Mouse (Mus musculus) stomach, embryonic 14.5 days (tissue): Measurements from ENCODE around the gene Dapk3. TPM values are rescaled to one million over a fixed set of nuclear protein-coding genes. Genes with fewer than 3 reads are reported as not detected.
"Not testable (repeated sequence)": the region's sequence is repeated elsewhere in the genome, so short reads cannot be mapped to it uniquely, and the experiment has no call there.

Experiments used
- ATAC-seq: fragments of 200-750 bp; cut with Nextera tagmentation; 2 replicates; pipeline ENCODE4 v1.8.0; 2017; ENCODE audit warnings: low read depth, moderate TSS enrichment; ENCODE audit not compliant: insufficient number of reproducible peaks, insufficient read depth, low FRiP score
- H3K27ac ChIP-seq: fragments of 300-500 bp; sonication (generic); 2 replicates; pipeline ENCODE4 v1.5.1; 2014; ENCODE audit warnings: mild to moderate bottlenecking, low read length, moderate library complexity, mixed read lengths
- H3K27me3 ChIP-seq: fragments of 300-500 bp; sonication (generic); 2 replicates; pipeline ENCODE4 v1.6.1; 2014; ENCODE audit warnings: low read length, control low read depth, mixed read lengths; ENCODE audit not compliant: control insufficient read depth, insufficient read depth
- H3K36me3 ChIP-seq: fragments of 300-500 bp; sonication (generic); 2 replicates; pipeline ENCODE4 v1.6.1; 2014; ENCODE audit warnings: mild to moderate bottlenecking, control low read depth, low read length, moderate library complexity, mixed read lengths; ENCODE audit not compliant: control insufficient read depth, insufficient read depth
- H3K4me1 ChIP-seq: fragments of 300-500 bp; sonication (generic); 2 replicates; pipeline ENCODE4 v1.6.1; 2014; ENCODE audit warnings: low read length, control low read depth, mixed read lengths; ENCODE audit not compliant: control insufficient read depth, insufficient read depth
- H3K4me2 ChIP-seq: fragments of 300-500 bp; sonication (generic); replicated peaks from 2 replicates; pipeline ENCODE4 v1.6.1; 2014; ENCODE audit warnings: low read depth, low read length, control low read depth
- H3K4me3 ChIP-seq: fragments of 300-500 bp; sonication (generic); 2 replicates; pipeline ENCODE4 v1.5.1; 2014; ENCODE audit warnings: low read depth, low read length, control low read depth
- H3K9ac ChIP-seq: fragments of 300-500 bp; sonication (generic); replicated peaks from 2 replicates; pipeline ENCODE4 v1.6.1; 2014; ENCODE audit warnings: low read depth, mild to moderate bottlenecking, control low read depth, low read length, moderate library complexity, mixed read lengths
- H3K9me3 ChIP-seq: fragments of 300-500 bp; sonication (generic); 2 replicates; pipeline ENCODE4 v1.6.1; 2016; ENCODE audit warnings: low read depth, low read length, control low read depth; ENCODE audit not compliant: control insufficient read depth
- WGBS: fragments of 180-500 bp; shearing (Covaris S2); extraction: QIAGEN DNeasy Blood & Tissue Kit; methylation state at CpG from one replicate; pipeline ENCODE4 v1.1.7; 2014; 5-methylcytosine and 5-hydroxymethylcytosine counted together
- polyA plus RNA-seq: library from polyadenylated mRNA; unstranded; fragments of >200 nt; fragmentation: Nextera tagmentation; extraction: Ambion mirVana; gene quantifications from 2 replicates; pipeline ENCODE4 v1.2.1, GENCODE M21; 2014

The Dapk3 gene
- polyA plus RNA-seq, 1 experiment from 2014 or later = 48.9 TPM

DNA sequence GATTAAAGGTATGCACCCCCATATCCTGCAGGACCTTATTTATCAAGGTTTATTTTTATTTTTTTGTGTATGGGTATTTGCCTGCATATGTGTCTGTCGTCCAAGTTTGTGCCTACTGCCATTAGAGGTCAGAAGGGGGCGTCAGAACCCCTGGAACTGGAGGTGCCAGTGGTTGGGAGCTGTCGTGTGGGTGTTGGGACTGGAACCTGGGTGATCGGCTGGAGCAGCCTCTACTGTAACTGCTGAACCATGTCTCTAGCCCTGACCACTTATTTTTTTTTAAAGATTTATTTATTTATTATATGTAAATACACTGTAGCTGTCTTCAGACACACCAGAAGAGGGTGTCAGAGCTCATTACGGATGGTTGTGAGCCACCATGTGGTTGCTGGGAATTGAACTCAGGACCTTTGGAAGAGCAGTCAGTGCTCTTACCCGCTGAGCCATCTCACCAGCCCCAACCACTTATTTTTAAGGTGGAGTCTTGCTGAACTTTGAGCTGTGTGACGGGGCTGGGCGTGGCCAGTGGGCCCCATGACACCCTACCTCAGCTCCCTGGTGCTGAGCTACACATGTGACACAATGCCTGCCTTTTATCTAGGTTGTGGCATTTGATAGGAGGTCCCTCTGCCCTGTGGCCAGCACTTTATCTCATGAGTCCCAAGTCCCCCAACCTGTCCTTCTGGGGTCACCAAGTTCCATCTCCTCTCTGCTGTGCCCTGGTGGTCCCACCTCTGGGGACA is 20.3 kb downstream of the Dapk3 start:
- Histone ChIP-seq H3K9ac (no peak overlapping the region), H3K27ac (no peak overlapping the region), H3K4me3 (no peak overlapping the region), H3K27me3 (no peaks in the 10 kb centered on the region), H3K9me3 (no peaks in the 10 kb centered on the region), H3K4me2 (no peak overlapping the region), H3K36me3 (no peaks in the 10 kb centered on the region), H3K4me1 (no peaks in the 10 kb centered on the region)
- ATAC-seq = peak; percentile 47; the same call in 1 of the 2 replicates
- WGBS = 63% methylated on average over 8 of the region's 8 CpGs

DNA sequence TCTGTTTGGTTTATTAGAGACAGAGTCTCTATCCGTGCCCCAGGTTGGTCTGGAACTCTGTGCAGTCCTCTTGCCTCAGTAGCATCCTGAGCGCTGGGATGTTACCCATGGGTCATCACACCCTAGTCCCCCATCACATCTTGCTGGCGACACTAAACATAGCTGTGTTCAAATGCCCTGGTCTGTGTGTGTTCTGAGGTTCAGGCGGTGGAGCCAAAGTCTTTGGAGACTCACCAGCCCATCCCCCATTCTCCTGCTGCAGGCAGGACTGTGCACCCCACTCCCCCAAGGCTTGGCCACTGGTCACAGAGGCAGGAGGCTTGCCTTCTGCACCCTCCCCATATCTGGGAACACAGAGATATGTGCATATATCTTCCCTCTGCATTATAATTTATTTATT is 21.3 kb downstream of the Dapk3 start:
- no peaks in the 10 kb centered on the region for H3K4me1 ChIP-seq
- H3K4me2 ChIP-seq = no peak overlapping the region
- H3K4me3 ChIP-seq = no peak overlapping the region
- no peaks in the 10 kb centered on the region for H3K36me3 ChIP-seq
- no peaks in the 10 kb centered on the region for H3K9me3 ChIP-seq
- 73% methylated on average over 4 of the region's 4 CpGs for WGBS
- H3K27ac ChIP-seq = no peak overlapping the region
- H3K27me3 ChIP-seq = no peaks in the 10 kb centered on the region
- ATAC-seq = no peak
- no peak overlapping the region for H3K9ac ChIP-seq

DNA sequence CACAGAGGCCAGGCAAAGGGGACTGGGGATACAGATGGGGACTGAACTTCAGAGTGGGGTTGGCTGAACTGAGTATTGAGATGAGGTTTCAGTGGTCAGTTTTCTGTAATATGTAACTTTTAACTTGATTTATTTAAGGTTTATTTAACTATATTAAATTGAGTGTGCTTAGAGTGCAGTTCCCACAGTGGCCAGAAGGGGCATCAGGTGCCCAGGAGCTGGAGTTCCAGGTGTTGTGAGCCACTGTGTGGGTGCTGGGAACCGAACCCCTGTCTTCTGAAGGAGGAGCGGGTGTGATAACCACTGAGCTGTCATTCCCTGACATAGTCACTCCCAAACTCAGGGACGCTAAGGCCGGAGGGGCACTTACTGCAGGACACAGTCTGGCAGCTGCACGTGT is 27.3 kb downstream of the Dapk3 start:
- Histone ChIP-seq H3K27me3 (no peaks in the 10 kb centered on the region), H3K9ac (no peak overlapping the region), H3K9me3 (no peaks in the 10 kb centered on the region), H3K4me3 (no peak overlapping the region), H3K4me1 (no peaks in the 10 kb centered on the region), H3K4me2 (no peak overlapping the region), H3K36me3 (no peaks in the 10 kb centered on the region), H3K27ac (no peak overlapping the region)
- ATAC-seq = no peak
- WGBS = 95% methylated on average over 5 of the region's 5 CpGs

DNA sequence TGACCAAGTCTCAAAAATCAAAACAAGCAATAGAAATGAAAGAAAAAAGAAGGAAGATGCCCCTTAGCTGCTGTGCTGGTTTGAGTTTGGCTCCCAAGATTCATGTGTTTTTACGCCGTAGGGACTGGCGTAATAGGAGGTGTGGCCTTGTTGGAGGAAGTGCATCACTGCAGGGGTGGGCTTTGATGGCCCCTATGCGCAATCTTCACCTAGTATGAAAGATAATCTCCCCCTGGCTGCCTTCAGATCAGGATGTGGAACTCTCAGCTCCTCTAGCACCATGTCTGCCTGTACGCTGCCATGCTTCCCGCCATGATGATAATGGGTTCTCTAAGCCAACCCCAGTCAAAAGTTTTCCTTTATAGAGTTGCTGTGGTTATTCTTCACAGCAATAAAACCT is 33.5 kb downstream of the Dapk3 start:
- H3K4me1 ChIP-seq = no peaks in the 10 kb centered on the region
- H3K36me3 ChIP-seq = no peaks in the 10 kb centered on the region
- no peak overlapping the region for H3K4me3 ChIP-seq
- no peak overlapping the region for H3K9ac ChIP-seq
- H3K9me3 ChIP-seq = no peaks in the 10 kb centered on the region
- H3K4me2 ChIP-seq = no peak overlapping the region
- WGBS = 88% methylated on average over 6 of the region's 6 CpGs
- no peak for ATAC-seq
- H3K27ac ChIP-seq = no peak overlapping the region
- H3K27me3 ChIP-seq = no peaks in the 10 kb centered on the region

DNA sequence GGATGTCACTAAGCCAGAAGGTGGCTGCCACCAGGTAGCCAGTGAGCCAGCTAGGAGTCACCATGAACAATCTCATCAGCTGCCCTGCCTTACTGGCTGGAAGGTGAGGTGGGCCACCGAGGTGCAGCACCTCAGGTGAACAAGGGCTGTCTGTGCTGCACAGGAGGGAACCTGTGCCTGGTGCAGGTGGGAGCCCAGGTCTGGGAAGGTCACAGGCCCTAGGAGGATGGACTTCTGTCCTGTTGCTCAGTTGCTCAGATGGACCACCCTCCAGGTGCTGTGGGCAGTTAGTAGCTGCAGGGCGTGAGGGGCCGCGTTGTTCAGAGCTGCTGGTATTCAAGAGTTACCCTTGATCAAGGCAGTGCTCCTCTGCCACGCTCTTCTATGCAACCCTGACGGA is 34.0 kb downstream of the Dapk3 start:
- Histone ChIP-seq H3K36me3 (no peaks in the 10 kb centered on the region), H3K9me3 (no peaks in the 10 kb centered on the region), H3K4me2 (no peak overlapping the region), H3K27me3 (no peaks in the 10 kb centered on the region), H3K4me1 (no peaks in the 10 kb centered on the region), H3K4me3 (no peak overlapping the region), H3K27ac (no peak overlapping the region), H3K9ac (no peak overlapping the region)
- 89% methylated on average over 6 of the region's 6 CpGs for WGBS
- ATAC-seq = no peak

DNA sequence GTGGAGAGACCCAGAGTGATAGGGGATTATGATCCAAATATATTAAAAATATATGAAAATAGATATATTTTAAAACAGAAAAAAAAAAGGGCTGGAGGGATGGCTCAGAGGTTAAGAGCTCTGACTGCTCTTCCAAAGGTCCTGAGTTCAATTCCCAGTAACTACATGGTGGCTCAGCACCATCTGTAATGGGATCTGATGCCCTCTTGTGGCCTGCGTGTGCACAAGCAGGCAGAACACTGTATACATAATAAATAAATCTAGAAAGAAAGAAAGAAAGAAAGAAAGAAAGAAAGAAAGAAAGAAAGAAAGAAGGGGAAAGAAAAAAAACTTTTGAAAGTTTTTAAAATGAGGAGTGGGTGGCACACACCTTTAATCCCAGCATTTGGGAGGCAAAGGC is 34.5 kb downstream of the Dapk3 start:
- not testable (repeated sequence) for H3K4me2 ChIP-seq, H3K9ac ChIP-seq, ATAC-seq, H3K9me3 ChIP-seq, H3K4me1 ChIP-seq, H3K27me3 ChIP-seq, H3K4me3 ChIP-seq, H3K27ac ChIP-seq, H3K36me3 ChIP-seq
- 17% methylated on average over 1 of the region's 1 CpGs for WGBS

DNA sequence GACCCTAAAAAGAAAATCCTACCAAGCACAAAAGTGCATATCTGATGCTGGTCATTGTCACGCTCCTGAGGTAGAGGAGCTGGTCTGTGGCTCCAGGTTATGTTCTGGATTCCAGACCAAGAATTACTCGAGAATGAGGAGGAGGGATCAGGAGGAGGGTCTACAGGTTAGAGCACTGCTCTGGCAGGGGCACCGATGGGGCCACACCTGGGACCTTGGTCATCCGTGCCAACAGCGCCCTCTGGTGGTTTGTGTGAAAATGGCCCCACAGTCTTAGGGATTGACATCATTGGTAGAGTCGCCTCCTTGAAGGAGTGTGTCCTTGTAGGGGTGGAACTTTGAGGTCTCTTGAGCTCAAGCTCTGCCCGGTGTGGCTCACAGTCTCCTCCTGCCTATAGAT is 35.2 kb downstream of the Dapk3 start:
- WGBS = 31% methylated on average over 7 of the region's 7 CpGs
- no peak overlapping the region for H3K4me3 ChIP-seq
- H3K27me3 ChIP-seq = no peaks in the 10 kb centered on the region
- no peaks in the 10 kb centered on the region for H3K36me3 ChIP-seq
- no peak overlapping the region for H3K9ac ChIP-seq
- no peaks in the 10 kb centered on the region for H3K9me3 ChIP-seq
- no peaks in the 10 kb centered on the region for H3K4me1 ChIP-seq
- H3K4me2 ChIP-seq = no peak overlapping the region
- H3K27ac ChIP-seq = no peak overlapping the region
- ATAC-seq = no peak

DNA sequence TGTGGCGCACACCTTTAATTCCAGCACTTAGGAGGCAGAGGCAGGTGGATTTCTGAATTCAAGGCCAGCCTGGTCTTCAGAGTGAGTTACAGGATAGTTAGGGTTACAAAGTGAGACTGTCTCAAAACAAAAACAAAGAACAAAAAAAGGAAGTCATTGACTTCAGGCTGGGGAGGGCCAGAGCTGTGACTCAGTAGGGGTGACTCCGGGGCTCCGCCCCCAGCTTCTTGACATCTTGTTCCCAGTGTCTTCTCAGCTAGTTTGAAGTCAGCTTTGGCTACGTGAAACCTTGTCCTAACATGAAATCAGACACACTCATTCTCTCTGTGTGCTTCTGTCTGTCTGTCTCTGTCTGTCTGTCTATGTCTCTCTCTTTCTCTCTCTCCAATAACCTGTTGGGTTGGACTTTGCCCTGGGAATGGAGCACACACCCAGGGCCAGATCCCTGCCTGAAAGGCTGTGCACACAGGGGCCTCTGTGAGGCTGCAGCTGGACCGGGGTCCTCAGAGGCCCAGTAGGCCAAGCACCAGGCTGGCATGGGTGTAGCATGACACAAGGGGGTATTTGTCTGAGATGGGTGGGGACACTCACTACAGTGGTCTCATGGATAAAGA is 38.7 kb downstream of the Dapk3 start:
- H3K4me3 ChIP-seq = no peak overlapping the region
- H3K4me2 ChIP-seq = no peak overlapping the region
- H3K9ac ChIP-seq = no peak overlapping the region
- no peaks in the 10 kb centered on the region for H3K4me1 ChIP-seq
- H3K9me3 ChIP-seq = no peaks in the 10 kb centered on the region
- H3K36me3 ChIP-seq = no peaks in the 10 kb centered on the region
- 79% methylated on average over 5 of the region's 5 CpGs for WGBS
- ATAC-seq = peak; percentile 65; the same call in 1 of the 2 replicates
- no peak overlapping the region for H3K27ac ChIP-seq
- no peaks in the 10 kb centered on the region for H3K27me3 ChIP-seq

DNA sequence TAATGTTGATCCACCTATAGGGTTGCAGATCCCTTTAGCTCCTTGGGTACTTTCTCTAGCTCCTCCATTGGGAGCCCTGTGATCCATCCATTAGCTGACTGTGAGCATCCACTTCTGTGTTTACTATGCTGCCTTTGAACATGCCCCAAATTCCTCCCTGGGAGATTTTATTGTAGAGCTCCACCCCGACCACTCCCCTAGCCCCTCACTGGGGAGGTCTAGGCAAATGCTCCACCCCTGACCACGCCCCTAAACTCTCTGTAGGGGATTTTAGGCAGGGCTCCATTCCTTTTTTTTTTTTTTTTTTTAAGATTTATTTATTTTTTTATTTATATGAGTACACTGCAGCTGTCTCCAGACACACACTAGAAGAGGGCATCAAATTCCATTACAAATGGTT is 40.9 kb downstream of the Dapk3 start:
- H3K9me3 ChIP-seq, ATAC-seq, H3K36me3 ChIP-seq, H3K9ac ChIP-seq, H3K4me3 ChIP-seq, H3K4me1 ChIP-seq, H3K27me3 ChIP-seq, H3K4me2 ChIP-seq, H3K27ac ChIP-seq: not testable (repeated sequence)
- whole genome bisulfite sequencing = 67% methylated on average over 2 of the region's 2 CpGs
